Mouse (Mus musculus) midbrain, embryonic 13.5 days (tissue): ENCODE results near the gene Frem1. TPM values are rescaled to one million over a fixed set of nuclear protein-coding genes. Genes with fewer than 3 reads are reported as not detected.
A peak's percentile ranks its signal among the peaks of the same experiment; 100 is the strongest.

Experiments
- ATAC-seq: fragments of 200-750 bp; cut with Nextera tagmentation; 2 replicates; pipeline ENCODE4 v1.8.0; 2017; ENCODE audit warnings: mild to moderate bottlenecking, moderate TSS enrichment, moderate library complexity
- H3K27ac ChIP-seq: fragments of 300-500 bp; sonication (generic); 2 replicates; pipeline ENCODE4 v1.5.1; 2015; ENCODE audit warnings: inconsistent platforms, mild to moderate bottlenecking, moderate library complexity
- H3K27me3 ChIP-seq: fragments of 300-500 bp; sonication (generic); 2 replicates; pipeline ENCODE4 v1.6.1; 2015; ENCODE audit warnings: mild to moderate bottlenecking, inconsistent platforms
- H3K36me3 ChIP-seq: fragments of 300-500 bp; sonication (generic); 2 replicates; pipeline ENCODE4 v1.6.1; 2015; ENCODE audit warnings: mild to moderate bottlenecking, inconsistent platforms
- H3K4me1 ChIP-seq: fragments of 300-500 bp; sonication (generic); replicated peaks from 2 replicates; pipeline ENCODE4 v1.6.1; 2015; ENCODE audit warnings: inconsistent platforms
- H3K4me2 ChIP-seq: fragments of 300-500 bp; sonication (generic); replicated peaks from 2 replicates; pipeline ENCODE4 v1.6.1; 2015; ENCODE audit warnings: moderate library complexity, mild to moderate bottlenecking, inconsistent platforms
- H3K4me3 ChIP-seq: fragments of 300-500 bp; sonication (generic); replicated peaks from 2 replicates; pipeline ENCODE4 v1.5.1; 2015; ENCODE audit warnings: mild to moderate bottlenecking, inconsistent platforms
- H3K9ac ChIP-seq: fragments of 300-500 bp; sonication (generic); replicated peaks from 2 replicates; pipeline ENCODE4 v1.6.1; 2015; ENCODE audit warnings: mild to moderate bottlenecking, inconsistent platforms
- H3K9me3 ChIP-seq: fragments of 300-500 bp; sonication (generic); 2 replicates; pipeline ENCODE4 v1.6.1; 2016; ENCODE audit warnings: mild to moderate bottlenecking, inconsistent platforms
- WGBS: fragments of 180-500 bp; shearing (Covaris S2); methylation state at CpG from one replicate; pipeline ENCODE4 v1.1.7; 2015; 5-methylcytosine and 5-hydroxymethylcytosine counted together
- polyA plus RNA-seq: library from polyadenylated mRNA; unstranded; fragments of >200 nt; fragmentation: Nextera tagmentation; extraction: Ambion mirVana; gene quantifications from 2 replicates; pipeline ENCODE4 v1.2.1, GENCODE M21; 2015

The Frem1 gene
- polyA plus RNA-seq, 1 experiment from 2014 or later: 2.8 TPM

GRCm38 (mm10) chr4:82916678-82917050 is 135.5 kb downstream of the Frem1 start:
- Histone ChIP-seq H3K9me3 (no peaks in the 10 kb centered on the region), H3K27me3 (peaks cover 3% of the 10 kb centered on the region; the same call in 1 of the 2 replicates), H3K36me3 (no peaks in the 10 kb centered on the region), H3K4me1 (peaks cover 26% of the 10 kb centered on the region), H3K4me3 (peak overlapping the region; percentile 20; the same call in 1 of the 2 replicates), H3K27ac (peak overlapping the region; percentile 77), H3K9ac (no peak overlapping the region; the same call in 1 of the 2 replicates), H3K4me2 (peak overlapping the region; percentile 49)
- 14% methylated on average over 5 of the region's 5 CpGs for WGBS
- peak; percentile 69 for ATAC-seq

GRCm38 (mm10) chr4:82916003-82916677 is 136.0 kb downstream of the Frem1 start:
- Histone ChIP-seq H3K9me3 (no peaks in the 10 kb centered on the region), H3K4me3 (peak overlapping the region; percentile 20; the same call in 1 of the 2 replicates), H3K27ac (peak overlapping the region; percentile 77), H3K4me2 (peak overlapping the region; percentile 49), H3K27me3 (peaks cover 3% of the 10 kb centered on the region; the same call in 1 of the 2 replicates), H3K36me3 (no peaks in the 10 kb centered on the region), H3K9ac (no peak overlapping the region; the same call in 1 of the 2 replicates), H3K4me1 (peaks cover 26% of the 10 kb centered on the region)
- ATAC-seq: peak; percentile 87
- 17% methylated on average over 14 of the region's 14 CpGs for WGBS

GRCm38 (mm10) chr4:82915576-82915975 is 136.6 kb downstream of the Frem1 start:
- 61% methylated on average over 7 of the region's 7 CpGs for WGBS
- H3K4me2 ChIP-seq: peak overlapping the region; percentile 49; the same call in 1 of the 2 replicates
- H3K36me3 ChIP-seq: no peaks in the 10 kb centered on the region
- no peak for ATAC-seq
- peaks cover 26% of the 10 kb centered on the region for H3K4me1 ChIP-seq
- H3K9me3 ChIP-seq: no peaks in the 10 kb centered on the region
- no peak overlapping the region for H3K4me3 ChIP-seq
- H3K27me3 ChIP-seq: peaks cover 3% of the 10 kb centered on the region; the same call in 1 of the 2 replicates
- peak overlapping the region; percentile 77 for H3K27ac ChIP-seq
- no peak overlapping the region for H3K9ac ChIP-seq

- peaks cover 26% of the 10 kb centered on the region for H3K4me1 ChIP-seq
- H3K9me3 ChIP-seq: no peaks in the 10 kb centered on the region
- no peak overlapping the region for H3K4me3 ChIP-seq
- no peak overlapping the region for H3K27ac ChIP-seq
- peaks cover 3% of the 10 kb centered on the region; the same call in 1 of the 2 replicates for H3K27me3 ChIP-seq
- no peak overlapping the region for H3K9ac ChIP-seq
- no peaks in the 10 kb centered on the region for H3K36me3 ChIP-seq
- 85% methylated on average over 11 of the region's 11 CpGs for WGBS
- no peak overlapping the region for H3K4me2 ChIP-seq
- peak; percentile 22; the same call in 1 of the 2 replicates for ATAC-seq
These were observed 137.5 kb downstream of the Frem1 start for GRCm38 (mm10) chr4:82914601-82915143.

DNA sequence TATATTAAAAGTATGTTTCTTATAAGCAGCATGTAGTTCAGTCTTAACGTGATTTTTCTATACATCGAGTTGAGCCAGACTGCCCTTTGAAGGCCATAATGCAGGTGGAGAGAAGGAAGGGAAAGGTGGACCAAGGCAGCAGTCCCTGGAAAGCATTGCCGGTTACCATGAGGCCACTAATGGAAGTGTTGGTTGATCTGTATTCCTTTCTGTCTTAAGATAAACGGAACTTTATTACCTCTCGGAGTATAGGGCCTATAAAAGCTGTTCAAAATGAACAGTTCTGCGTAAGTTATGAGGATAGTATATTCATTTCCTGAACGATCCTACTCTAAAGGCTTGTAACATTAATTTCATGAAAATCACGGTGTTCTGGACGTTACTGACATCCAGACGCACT is 156.9 kb downstream of the Frem1 start:
- no peaks in the 10 kb centered on the region for H3K36me3 ChIP-seq
- no peak for ATAC-seq
- H3K27ac ChIP-seq: no peak overlapping the region

GRCm38 (mm10) chr4:82892247-82892646 is 159.9 kb downstream of the Frem1 start:
- Histone ChIP-seq H3K4me2 (no peak overlapping the region), H3K4me1 (no peaks in the 10 kb centered on the region), H3K9me3 (no peaks in the 10 kb centered on the region), H3K27me3 (no peaks in the 10 kb centered on the region), H3K36me3 (no peaks in the 10 kb centered on the region), H3K4me3 (no peak overlapping the region), H3K27ac (no peak overlapping the region), H3K9ac (no peak overlapping the region)
- ATAC-seq: no peak
- WGBS: 81% methylated on average over 5 of the region's 5 CpGs

More for the DNA sequence above, 156.9 kb downstream of the Frem1 start:
- H3K4me2 ChIP-seq: no peak overlapping the region
- no peaks in the 10 kb centered on the region for H3K27me3 ChIP-seq
- no peaks in the 10 kb centered on the region for H3K9me3 ChIP-seq
- H3K4me3 ChIP-seq: no peak overlapping the region
- H3K4me1 ChIP-seq: no peaks in the 10 kb centered on the region
- H3K9ac ChIP-seq: no peak overlapping the region
- 93% methylated on average over 10 of the region's 10 CpGs for WGBS

DNA sequence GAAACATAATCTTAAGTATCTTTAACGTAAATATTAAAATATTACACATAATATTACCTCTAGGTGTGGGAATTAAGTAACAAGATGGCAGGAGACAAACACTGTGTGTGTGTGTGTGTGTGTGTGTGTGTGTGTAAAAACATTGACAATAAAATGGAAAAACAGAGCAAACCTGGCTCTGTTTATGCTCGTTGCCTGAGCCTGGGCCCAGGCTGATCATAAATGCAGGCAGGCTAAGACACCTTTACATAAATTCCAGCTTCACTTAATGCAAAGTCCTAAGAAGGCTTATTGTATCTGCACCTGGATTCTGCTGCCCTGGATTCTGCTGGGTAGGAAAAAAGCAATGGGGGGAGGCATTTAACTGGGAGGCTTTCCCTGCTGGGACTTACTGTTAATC is 160.6 kb downstream of the Frem1 start:
- H3K27ac ChIP-seq: no peak overlapping the region
- H3K9me3 ChIP-seq: no peaks in the 10 kb centered on the region
- H3K27me3 ChIP-seq: no peaks in the 10 kb centered on the region
- ATAC-seq: no peak
- H3K9ac ChIP-seq: no peak overlapping the region
- H3K36me3 ChIP-seq: no peaks in the 10 kb centered on the region
- H3K4me3 ChIP-seq: no peak overlapping the region
- H3K4me1 ChIP-seq: no peaks in the 10 kb centered on the region
- WGBS: 84% methylated on average over 2 of the region's 2 CpGs
- H3K4me2 ChIP-seq: no peak overlapping the region

GRCm38 (mm10) chr4:82891049-82891448 is 161.1 kb downstream of the Frem1 start:
- 74% methylated on average over 7 of the region's 7 CpGs for WGBS
- no peak for ATAC-seq

GRCm38 (mm10) chr4:82890585-82890984 is 161.6 kb downstream of the Frem1 start:
- WGBS: 90% methylated on average over 4 of the region's 4 CpGs
- Histone ChIP-seq H3K4me3 (no peak overlapping the region), H3K4me2 (no peak overlapping the region), H3K4me1 (no peaks in the 10 kb centered on the region), H3K36me3 (no peaks in the 10 kb centered on the region), H3K9me3 (no peaks in the 10 kb centered on the region), H3K27me3 (no peaks in the 10 kb centered on the region), H3K27ac (no peak overlapping the region), H3K9ac (no peak overlapping the region)
- no peak for ATAC-seq

More at GRCm38 (mm10) chr4:82891049-82891448, 161.1 kb downstream of the Frem1 start:
- Histone ChIP-seq H3K36me3 (no peaks in the 10 kb centered on the region), H3K4me1 (no peaks in the 10 kb centered on the region), H3K27ac (no peak overlapping the region), H3K9ac (no peak overlapping the region), H3K9me3 (no peaks in the 10 kb centered on the region), H3K4me3 (no peak overlapping the region), H3K4me2 (no peak overlapping the region), H3K27me3 (no peaks in the 10 kb centered on the region)

GRCm38 (mm10) chr4:82886148-82886547 is 166.0 kb downstream of the Frem1 start:
- Histone ChIP-seq H3K4me2 (no peak overlapping the region), H3K9ac (no peak overlapping the region), H3K4me3 (no peak overlapping the region), H3K27ac (no peak overlapping the region), H3K4me1 (no peaks in the 10 kb centered on the region; the same call in 1 of the 2 replicates), H3K9me3 (no peaks in the 10 kb centered on the region), H3K27me3 (no peaks in the 10 kb centered on the region), H3K36me3 (no peaks in the 10 kb centered on the region)
- ATAC-seq: no peak
- WGBS: 67% methylated on average over 2 of the region's 2 CpGs

- H3K27ac ChIP-seq: no peak overlapping the region
- WGBS: 69% methylated on average over 1 of the region's 1 CpGs
- no peaks in the 10 kb centered on the region for H3K27me3 ChIP-seq
- no peak overlapping the region for H3K9ac ChIP-seq
- no peak for ATAC-seq
- H3K4me3 ChIP-seq: no peak overlapping the region
- H3K36me3 ChIP-seq: no peaks in the 10 kb centered on the region
- H3K4me1 ChIP-seq: no peaks in the 10 kb centered on the region; the same call in 1 of the 2 replicates
- no peaks in the 10 kb centered on the region for H3K9me3 ChIP-seq
- no peak overlapping the region for H3K4me2 ChIP-seq
These were observed 166.6 kb downstream of the Frem1 start for GRCm38 (mm10) chr4:82885535-82885913.

DNA sequence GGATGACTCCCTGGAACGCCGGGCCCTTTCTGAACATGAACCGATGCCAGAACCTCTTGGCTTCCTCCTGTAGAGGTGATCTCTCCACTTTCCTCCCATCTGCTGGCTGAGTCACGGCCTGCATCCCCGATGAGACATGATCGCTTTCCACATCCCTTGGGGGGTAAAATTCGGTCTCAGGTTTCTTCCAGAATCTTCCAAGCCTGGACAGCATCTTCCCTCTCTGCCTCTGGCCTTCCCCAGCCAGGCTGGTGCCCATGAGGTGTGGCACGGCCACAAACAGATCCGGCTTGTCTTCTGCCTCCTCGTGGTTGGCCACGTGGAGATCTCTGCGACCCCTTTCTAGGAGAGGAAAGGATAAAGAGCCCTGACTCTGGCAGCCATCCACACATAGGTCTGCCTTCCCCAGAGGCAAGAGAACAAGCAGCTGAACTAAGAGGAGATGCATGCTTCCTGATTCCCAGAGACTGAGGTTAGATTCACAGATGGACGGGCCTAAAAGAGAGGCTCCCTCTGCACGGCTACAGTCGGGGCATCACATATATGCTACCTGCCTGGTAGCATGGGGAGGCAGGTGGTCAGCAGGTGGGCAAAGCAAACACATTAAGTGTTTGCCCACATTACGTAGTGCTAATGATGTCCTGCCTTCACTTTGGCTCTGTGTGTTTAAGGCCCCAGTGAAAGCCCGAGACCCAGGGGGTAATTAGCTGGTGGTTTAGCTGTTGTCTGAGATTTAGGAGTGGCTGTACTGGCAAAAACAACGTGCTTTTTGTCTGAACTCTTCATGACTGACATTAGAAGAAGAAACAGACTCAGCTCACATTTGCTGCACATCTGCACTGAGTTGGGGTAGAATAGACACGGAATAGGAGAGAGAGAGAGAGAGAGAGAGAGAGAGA is 167.3 kb downstream of the Frem1 start, which contains the start of gene Cer1:
TSS of gene Cer1 (minus strand) at position 513 of the 899 bp plus-strand sequence.
- no peak for ATAC-seq
- no peak within 1 kb of the TSS for H3K9ac ChIP-seq
- no peaks in the 10 kb centered on the region; the same call in 1 of the 2 replicates for H3K4me1 ChIP-seq
- H3K9me3 ChIP-seq: no peaks in the 10 kb centered on the region
- 73% methylated on average over 19 of the region's 19 CpGs for WGBS
- no peak within 1 kb of the TSS for H3K4me2 ChIP-seq
- no peak within 1 kb of the TSS for H3K4me3 ChIP-seq
- H3K27ac ChIP-seq: no peak within 1 kb of the TSS
- no peaks in the 10 kb centered on the region for H3K36me3 ChIP-seq
- H3K27me3 ChIP-seq: no peaks in the 10 kb centered on the region
